Mouse (Mus musculus) testis, postnatal 14 days (tissue): ENCODE data around the gene Castor2.

Experiments used
- DNase-seq: peaks from one replicate; pipeline ENCODE4 v3.0.0; 2021; ENCODE audit warnings: low spot score

Gene Castor2

GRCm38 (mm10) chr5:134099496-134100211, at the start of gene Castor2:
Castor2 (plus strand) TSS chr5:134099711.
- peak; percentile 93 for DNase-seq

- DNase-seq, result no peak
Measured at GRCm38 (mm10) chr5:134050711-134051110, 48.8 kb upstream of the Castor2 start.

DNA sequence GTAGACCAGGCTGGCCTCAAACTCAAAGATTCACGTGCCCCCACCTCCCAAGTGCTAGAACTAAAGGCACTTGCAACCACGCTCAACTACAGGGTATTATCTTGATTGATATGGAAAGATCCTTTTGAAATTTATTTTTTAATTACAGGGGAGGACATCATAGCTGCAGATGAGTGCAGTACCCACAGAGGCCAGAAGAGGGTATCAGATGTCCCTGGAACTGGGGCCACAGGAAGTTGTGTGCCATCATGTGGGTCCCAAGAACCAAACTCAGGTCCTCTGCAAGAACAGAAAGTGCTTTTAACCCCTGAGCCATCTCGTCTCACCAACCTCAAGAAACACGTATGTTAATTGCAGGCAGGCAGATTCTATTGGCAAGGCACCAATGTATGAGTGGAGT, 46.9 kb upstream of the Castor2 start:
- DNase-seq, result no peak

- DNase-seq, result no peak
Measured at GRCm38 (mm10) chr5:134054496-134054895, 45.0 kb upstream of the Castor2 start.

- no peak for DNase-seq
Measured at GRCm38 (mm10) chr5:134058793-134059352, 40.6 kb upstream of the Castor2 start.

- peak; percentile 83 for DNase-seq
Measured at GRCm38 (mm10) chr5:134063362-134064064, 36.0 kb upstream of the Castor2 start.

DNA sequence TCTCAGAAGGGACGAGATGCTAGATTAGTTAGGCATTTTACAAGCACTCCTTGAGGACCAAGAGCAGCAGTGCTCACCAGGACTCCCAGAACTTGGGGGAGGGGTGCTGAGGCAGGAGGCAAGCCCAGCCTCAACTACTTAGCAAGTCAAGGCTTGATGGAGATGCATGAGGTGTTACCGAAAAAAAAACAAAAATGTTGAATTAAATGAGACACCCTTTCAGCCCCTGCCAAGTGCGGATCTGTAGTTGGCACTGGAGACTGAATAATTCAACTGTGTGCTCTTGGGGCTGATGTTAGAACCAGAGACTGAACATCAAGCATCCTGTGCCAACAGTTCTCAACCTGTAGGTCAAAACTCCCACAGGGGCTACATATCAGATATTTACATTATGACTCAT, 33.2 kb upstream of the Castor2 start:
- no peak for DNase-seq

GRCm38 (mm10) chr5:134067924-134068323, 31.6 kb upstream of the Castor2 start:
- no peak for DNase-seq

DNA sequence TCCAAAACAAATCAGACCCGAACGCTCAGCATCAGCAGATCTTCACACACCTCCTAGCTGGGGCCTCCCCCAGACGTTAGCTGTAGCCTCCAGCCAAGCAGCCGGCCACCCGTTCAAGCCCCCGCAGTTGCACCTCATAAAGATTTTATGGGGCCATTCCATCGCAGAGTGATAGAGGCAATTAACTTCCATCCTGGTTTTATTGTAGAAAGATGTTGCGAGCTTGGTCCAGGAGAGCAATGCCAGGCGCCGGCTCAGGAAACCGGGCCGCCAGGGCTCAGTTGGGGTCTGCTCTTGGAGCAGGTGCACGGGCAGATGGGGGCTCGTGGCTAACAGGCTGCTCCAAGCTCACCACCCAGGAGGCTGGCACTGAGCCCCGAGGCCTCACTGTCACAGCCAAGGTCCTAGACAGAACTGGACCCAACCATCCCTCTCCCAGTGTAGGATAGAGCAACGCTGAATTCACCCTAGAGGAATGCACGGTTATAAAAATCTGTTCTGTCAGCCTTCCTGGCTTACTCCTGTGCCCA, 25.9 kb upstream of the Castor2 start:
- no peak for DNase-seq

DNA sequence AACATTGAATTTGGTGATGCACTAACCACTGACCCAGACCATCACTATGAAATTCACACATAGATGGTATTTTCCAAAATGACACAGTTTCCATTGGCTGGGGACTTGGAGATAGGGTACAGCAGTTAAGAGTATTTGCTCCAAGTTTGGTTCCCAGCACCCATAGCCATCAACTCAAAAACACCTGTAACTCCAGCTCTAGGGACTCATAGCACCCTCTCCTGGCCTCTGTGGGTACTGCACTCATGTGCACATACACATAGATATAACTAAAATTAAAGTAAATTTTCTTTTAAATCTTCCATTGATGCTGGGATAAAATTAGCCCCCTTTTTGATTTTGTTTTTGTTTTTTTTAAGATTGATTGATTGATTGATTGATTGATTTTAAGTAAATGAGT, 25.1 kb upstream of the Castor2 start:
- DNase-seq, result peak; percentile 19

GRCm38 (mm10) chr5:134076175-134076574, 23.3 kb upstream of the Castor2 start:
- DNase-seq, result peak; percentile 32

DNA sequence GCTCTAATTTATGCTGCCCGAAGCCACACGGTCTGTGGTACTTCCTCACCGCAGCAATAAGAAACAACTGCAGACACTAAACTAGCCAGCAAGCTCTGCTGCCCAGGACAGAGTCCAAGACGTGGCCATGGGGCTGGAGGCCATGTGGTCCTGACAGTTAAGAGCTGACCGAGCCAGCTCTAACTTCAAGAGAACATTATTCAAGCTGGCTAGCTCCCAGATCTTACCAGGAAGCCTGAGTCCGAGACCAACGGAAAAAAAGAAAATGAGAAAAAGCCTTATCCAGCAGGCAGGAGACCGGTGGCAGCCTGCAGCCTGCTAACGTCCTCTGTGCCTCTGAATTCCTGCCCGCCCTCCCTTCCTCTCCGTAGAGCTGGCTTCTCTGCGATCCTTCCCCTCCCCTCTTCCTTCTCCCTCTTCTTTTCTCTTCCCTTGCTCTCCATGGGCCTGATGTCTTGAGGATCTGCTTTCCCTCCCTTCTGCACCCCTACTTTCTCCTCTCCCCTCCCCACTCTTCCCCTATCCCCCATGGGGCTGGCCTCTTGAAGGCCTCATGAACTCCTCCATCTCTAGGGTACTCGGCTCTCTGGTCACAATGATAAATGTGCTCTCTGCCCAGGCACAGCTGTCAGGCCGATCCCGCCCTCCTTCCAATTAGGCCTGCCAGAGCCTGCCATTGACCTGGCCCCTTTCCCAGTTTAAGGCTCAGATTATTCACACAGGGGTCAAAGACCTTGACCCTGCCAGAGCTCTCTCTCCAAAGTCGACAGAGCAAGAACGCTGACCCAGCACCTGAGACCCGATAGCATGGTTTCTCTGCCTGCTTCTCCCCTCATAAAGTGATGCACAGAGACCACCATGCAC, 18.6 kb upstream of the Castor2 start:
- DNase-seq, result no peak

GRCm38 (mm10) chr5:134085227-134085626, 14.3 kb upstream of the Castor2 start:
- no peak for DNase-seq

- no peak for DNase-seq
Measured at GRCm38 (mm10) chr5:134085887-134086639, 13.4 kb upstream of the Castor2 start.

DNA sequence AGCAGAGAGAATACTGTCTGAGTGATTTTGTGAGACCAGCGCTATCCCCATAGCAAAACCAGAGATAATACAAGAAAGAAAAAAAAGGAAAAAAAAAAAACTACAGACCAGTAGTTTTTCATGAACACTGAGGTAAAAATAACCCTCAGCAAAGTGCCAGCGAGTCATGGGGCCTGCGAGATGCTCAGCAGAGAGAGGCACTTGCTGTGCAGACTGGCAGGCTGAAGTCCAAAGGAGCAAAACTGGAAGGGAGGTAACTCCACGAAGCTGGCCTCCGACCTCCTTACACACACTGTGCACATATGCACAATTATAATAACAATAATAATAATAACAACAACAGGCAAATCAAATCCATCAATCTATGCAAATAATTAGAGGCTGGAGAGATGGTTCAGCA, 12.3 kb upstream of the Castor2 start:
- no peak for DNase-seq

GRCm38 (mm10) chr5:134095766-134096165, 3.7 kb upstream of the Castor2 start:
- DNase-seq, result no peak

GRCm38 (mm10) chr5:134098341-134098902, 1.1 kb upstream of the Castor2 start:
- DNase-seq, result no peak

- peak; percentile 73 for DNase-seq
Measured at GRCm38 (mm10) chr5:134098976-134099375, 535 bp upstream of the Castor2 start.

- DNase-seq, result no peak
Measured at GRCm38 (mm10) chr5:134100232-134100771, 791 bp downstream of the Castor2 start.

GRCm38 (mm10) chr5:134101322-134101721, 1.8 kb downstream of the Castor2 start:
- no peak for DNase-seq

DNA sequence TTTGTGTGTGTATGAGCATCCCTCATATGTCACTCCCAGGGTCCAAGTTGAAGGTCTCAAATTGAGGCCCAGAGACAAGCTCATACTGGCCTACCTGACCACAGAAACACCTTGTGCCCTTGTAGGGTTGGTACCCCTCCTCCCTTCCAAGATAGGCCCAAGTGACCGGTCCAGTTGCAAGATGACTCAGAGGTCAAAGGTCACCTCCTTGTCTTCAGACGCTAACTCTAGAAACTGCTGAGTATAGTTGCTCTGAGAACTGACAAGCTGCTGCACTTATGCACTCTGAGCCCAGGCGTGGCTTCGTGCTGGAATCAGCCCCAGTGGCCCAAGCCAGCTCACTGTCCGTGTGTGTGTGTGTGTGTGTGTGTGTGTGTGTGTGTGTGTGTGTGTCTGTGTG, 2.4 kb downstream of the Castor2 start:
- DNase-seq, result no peak
